Mouse (Mus musculus): ENCODE results near the gene Kcnk3.

GRCm38 (mm10) chr5:30621211-30621790 lies 33.3 kb downstream of the Kcnk3 start:
- TF ChIP-seq GATA1 (IDR thresholded peaks at IDR 0.05; ENCODE audit: low read length) (no peak), TAL1 (IDR thresholded peaks at IDR 0.05; ENCODE audit: low read length) (no peak)
